Mouse (Mus musculus): ENCODE data around the gene Cldn17.

Cldn17 gene

GRCm38 (mm10) chr16:88506878-88507277 lies at the start of gene Cldn17:
Gene Cldn17 (minus strand): TSS chr16:88506978.
- DNase-seq, result no peak

GRCm38 (mm10) chr16:88542488-88542887 lies 35.7 kb upstream of the Cldn17 start:
- peak; percentile 51 to 65 for DNase-seq

GRCm38 (mm10) chr16:88539841-88540487 lies 33.2 kb upstream of the Cldn17 start:
- DNase-seq, result peak; percentile 7 to 25

- no peak for DNase-seq
Observed at GRCm38 (mm10) chr16:88511348-88511747, 4.6 kb upstream of the Cldn17 start.

GRCm38 (mm10) chr16:88508150-88508549 lies 1.4 kb upstream of the Cldn17 start:
- DNase-seq, result no peak

GRCm38 (mm10) chr16:88506338-88506737 lies 440 bp downstream of the Cldn17 start:
- DNase-seq, result no peak

GRCm38 (mm10) chr16:88488096-88488495 lies 18.7 kb downstream of the Cldn17 start:
- DNase-seq, result no peak

- DNase-seq, result no peak
Observed at GRCm38 (mm10) chr16:88480011-88480774, 26.6 kb downstream of the Cldn17 start.

- no peak for DNase-seq
Observed at GRCm38 (mm10) chr16:88463235-88463634, 43.5 kb downstream of the Cldn17 start.
